Mouse (Mus musculus) thymus, adult 2 months (tissue): ENCODE measurements around the gene Gm11172. TPM values are rescaled to one million over a fixed set of nuclear protein-coding genes. Genes with fewer than 3 reads are reported as not detected.
A peak's percentile ranks its signal among the peaks of the same experiment; 100 is the strongest.

Experiments used
- DNase-seq: peaks from one replicate; pipeline ENCODE4 v3.0.0; 2021
- H3K27ac ChIP-seq: fragments of 200-500 bp; 2 replicates; pipeline ENCODE4 v1.5.1; 2012; ENCODE audit warnings: low read length, control low read depth; ENCODE audit not compliant: control insufficient read depth, insufficient read depth
- H3K27me3 ChIP-seq: fragments of 200-500 bp; 2 replicates; pipeline ENCODE4 v1.6.1; 2012; ENCODE audit warnings: mild to moderate bottlenecking, low read length, moderate library complexity, mixed read lengths; ENCODE audit not compliant: control insufficient read depth, insufficient read depth
- H3K36me3 ChIP-seq: fragments of 200-500 bp; 2 replicates; pipeline ENCODE4 v1.6.1; 2012; ENCODE audit warnings: mild to moderate bottlenecking, low read length, moderate library complexity; ENCODE audit not compliant: control insufficient read depth, insufficient read depth
- H3K4me1 ChIP-seq: fragments of 200-500 bp; replicated peaks from 2 replicates; pipeline ENCODE4 v1.6.1; 2012; ENCODE audit warnings: low read length; ENCODE audit not compliant: control insufficient read depth, insufficient read depth
- H3K4me3 ChIP-seq: fragments of 200-500 bp; 2 replicates; pipeline ENCODE4 v1.5.1; 2012; ENCODE audit warnings: mild to moderate bottlenecking, low read length, control low read depth, moderate library complexity; ENCODE audit not compliant: control insufficient read depth, insufficient read depth
- CTCF ChIP-seq: fragments of 200-500 bp; IDR thresholded peaks from 2 replicates; pipeline ENCODE4 v1.5.1; 2012; ENCODE audit warnings: mild to moderate bottlenecking, control low read depth, low read length, moderate library complexity, borderline replicate concordance; ENCODE audit not compliant: control insufficient read depth, poor library complexity, insufficient read depth; ENCODE audit errors: extremely low read depth
- POLR2A ChIP-seq: fragments of 200-500 bp; IDR thresholded peaks from 2 replicates; pipeline ENCODE4 v1.6.1; 2012; ENCODE audit warnings: mild to moderate bottlenecking, low read length, control low read depth, moderate library complexity; ENCODE audit not compliant: control insufficient read depth, poor library complexity, insufficient read depth; ENCODE audit errors: extremely low read depth
- WGBS: fragments of 180-500 bp; shearing (Covaris S2); methylation state at CpG from one replicate; pipeline ENCODE4 v1.1.7; 2018; 5-methylcytosine and 5-hydroxymethylcytosine counted together
- polyA plus RNA-seq: library from polyadenylated mRNA; depleted of rRNA; stranded (reverse); fragments of >200 nt; gene quantifications from 2 replicates; pipeline ENCODE4 v1.2.3, GENCODE M21; 2012

Gene Gm11172
- polyA plus RNA-seq, 1 experiment = not detected

- no peaks in the 10 kb centered on the region for H3K27me3 ChIP-seq
- H3K4me3 ChIP-seq = peak overlapping the region; percentile 19
- H3K36me3 ChIP-seq = no peaks in the 10 kb centered on the region
- peak overlapping the region; percentile 96 for H3K27ac ChIP-seq
- TF ChIP-seq CTCF = no peak
- TF ChIP-seq POLR2A = 0 out of 2 replicates have a peak, but pooled peaks have one; percentile 25
- H3K4me1 ChIP-seq = peaks cover 56% of the 10 kb centered on the region
- WGBS = 25% methylated on average over 1 of the region's 1 CpGs
- peak; percentile 66 for DNase-seq
Observed at GRCm38 (mm10) chr16:10837903-10838302, 25.2 kb downstream of the Gm11172 start.

GRCm38 (mm10) chr16:10838487-10839245 is 26.0 kb downstream of the Gm11172 start:
- no peak for TF ChIP-seq POLR2A
- TF ChIP-seq CTCF = no peak
- H3K4me1 ChIP-seq = peaks cover 60% of the 10 kb centered on the region
- 64% methylated on average over 10 of the region's 10 CpGs for WGBS
- H3K36me3 ChIP-seq = no peaks in the 10 kb centered on the region
- DNase-seq = no peak
- peak overlapping the region; percentile 19 for H3K4me3 ChIP-seq
- H3K27me3 ChIP-seq = no peaks in the 10 kb centered on the region
- peak overlapping the region; percentile 96 for H3K27ac ChIP-seq

- H3K27me3 ChIP-seq = no peaks in the 10 kb centered on the region
- peaks cover 67% of the 10 kb centered on the region for H3K4me1 ChIP-seq
- H3K36me3 ChIP-seq = no peaks in the 10 kb centered on the region
- no peak for DNase-seq
- TF ChIP-seq CTCF (no peak), POLR2A (no peak)
- peak overlapping the region; percentile 41; the same call in 1 of the 2 replicates for H3K27ac ChIP-seq
- WGBS = 82% methylated on average over 14 of the region's 14 CpGs
- no peak overlapping the region for H3K4me3 ChIP-seq
Observed at GRCm38 (mm10) chr16:10840018-10840417, 27.3 kb downstream of the Gm11172 start.

DNA sequence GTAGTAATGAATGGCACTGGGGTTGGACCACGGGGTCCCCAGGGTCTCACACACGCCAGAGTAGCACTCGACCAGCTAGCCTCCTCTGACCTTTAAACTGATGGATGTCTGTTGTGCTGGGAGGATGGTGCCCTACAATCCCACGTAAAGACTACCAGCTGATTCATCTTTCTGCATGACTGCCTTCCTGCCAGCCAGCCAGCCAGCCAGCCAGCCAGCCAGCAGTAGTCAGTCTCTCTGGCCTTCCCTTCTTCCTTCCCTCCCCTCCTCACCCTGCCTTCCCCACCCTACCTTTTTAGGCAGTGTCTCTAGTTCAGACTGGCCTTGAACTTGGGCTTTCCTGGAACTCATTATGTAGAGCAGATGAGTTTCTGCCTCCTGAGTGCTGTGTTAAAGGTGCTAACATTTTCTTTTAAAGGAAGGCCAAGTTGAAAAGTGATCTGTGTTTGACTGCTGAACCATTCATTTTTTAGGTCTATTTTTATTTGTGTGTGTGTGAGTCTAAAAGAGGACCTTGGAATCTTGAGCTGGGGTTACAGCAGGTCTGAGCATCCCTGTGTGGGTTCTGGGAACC is 29.7 kb downstream of the Gm11172 start:
- Histone ChIP-seq H3K27ac (no peak overlapping the region), H3K4me3 (no peak overlapping the region), H3K36me3 (no peaks in the 10 kb centered on the region), H3K27me3 (no peaks in the 10 kb centered on the region), H3K4me1 (peaks cover 78% of the 10 kb centered on the region)
- TF ChIP-seq POLR2A = no peak
- no peak for TF ChIP-seq CTCF
- 60% methylated on average over 4 of the region's 4 CpGs for WGBS
- no peak for DNase-seq

DNA sequence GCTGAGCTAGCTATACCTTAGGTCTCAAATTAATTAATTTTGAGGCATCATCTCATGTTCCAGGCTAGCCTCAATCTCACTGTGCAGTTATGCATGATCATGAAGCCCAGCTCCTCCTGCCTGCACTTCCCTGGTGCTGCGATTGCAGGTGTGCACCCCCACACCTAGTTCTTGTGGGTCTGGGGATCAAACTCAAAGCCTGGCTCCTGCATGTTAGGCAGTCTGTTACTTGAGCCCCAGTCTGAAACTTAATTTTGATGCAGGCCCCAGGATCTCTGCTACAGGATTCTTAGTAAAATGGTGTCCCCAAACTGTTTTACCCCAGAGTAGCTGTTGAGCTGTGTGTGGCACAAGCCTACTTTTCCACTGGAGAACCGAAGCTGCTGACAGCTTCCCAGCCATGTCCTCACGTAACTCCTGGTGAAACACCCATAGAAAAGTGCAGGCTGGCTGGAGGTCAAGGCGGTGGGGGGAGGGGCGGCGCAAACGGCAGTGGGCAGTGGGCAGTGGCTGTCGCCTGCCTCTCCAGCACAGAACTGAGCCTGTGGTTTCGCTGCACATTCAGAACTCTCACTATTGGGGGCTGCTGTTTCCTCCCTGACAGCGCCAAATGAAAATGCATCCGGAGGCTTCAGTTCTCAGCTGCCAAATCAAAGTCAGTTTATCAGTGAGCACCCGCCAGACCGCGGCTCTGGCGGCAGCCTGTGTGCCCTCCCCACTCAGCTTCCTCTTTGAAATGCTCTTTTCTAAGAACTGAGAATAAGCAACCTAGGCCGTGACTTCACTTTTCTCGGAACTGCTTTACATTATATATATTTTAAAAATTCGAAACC is 31.0 kb downstream of the Gm11172 start:
- Histone ChIP-seq H3K27me3 (no peaks in the 10 kb centered on the region), H3K4me1 (peaks cover 67% of the 10 kb centered on the region), H3K27ac (peak overlapping the region; percentile 81), H3K4me3 (peak overlapping the region; percentile 37), H3K36me3 (no peaks in the 10 kb centered on the region)
- peak; percentile 80 for DNase-seq
- WGBS = under 1% methylated on average over 18 of the region's 18 CpGs
- TF ChIP-seq POLR2A (0 out of 2 replicates have a peak, but pooled peaks have one; percentile 16), CTCF (no peak)

DNA sequence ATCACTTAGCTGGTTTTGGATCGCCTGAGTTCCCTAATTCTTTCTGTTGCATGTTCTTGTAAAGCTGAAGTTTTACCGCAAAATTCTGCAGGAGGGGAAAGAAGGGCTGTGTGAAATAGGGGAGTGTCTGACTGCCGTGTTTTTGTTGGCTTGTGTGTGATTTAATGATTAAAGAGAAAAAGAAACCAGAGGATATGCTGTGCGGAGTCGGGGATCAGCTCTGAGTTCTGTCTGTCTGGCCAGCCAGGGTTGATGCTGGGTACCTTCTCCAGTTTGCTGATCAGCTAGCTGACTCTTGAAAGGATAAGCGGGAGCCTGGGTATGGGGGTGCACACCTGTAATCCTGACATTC is 31.6 kb downstream of the Gm11172 start:
- no peak for TF ChIP-seq CTCF
- TF ChIP-seq POLR2A = no peak
- Histone ChIP-seq H3K36me3 (no peaks in the 10 kb centered on the region), H3K4me3 (peak overlapping the region; percentile 11; the same call in 1 of the 2 replicates), H3K27me3 (no peaks in the 10 kb centered on the region), H3K27ac (peak overlapping the region; percentile 79), H3K4me1 (peaks cover 64% of the 10 kb centered on the region)
- WGBS = 6% methylated on average over 6 of the region's 6 CpGs
- DNase-seq = no peak
